Mouse (Mus musculus) ES-E14 (cell line): ENCODE data around the gene Rbpj.

ENCODE experiments used
- HCFC1 ChIP-seq: IDR thresholded peaks from 2 replicates; pipeline ENCODE4 v1.6.1; 2012; ENCODE audit warnings: low read length, inconsistent platforms, borderline replicate concordance; ENCODE audit not compliant: insufficient read depth
- MAFK ChIP-seq: IDR thresholded peaks from 2 replicates; pipeline ENCODE4 v1.6.1; 2014; ENCODE audit warnings: mild to moderate bottlenecking, low read depth, low read length, inconsistent platforms; ENCODE audit not compliant: insufficient read depth
- ZC3H11A ChIP-seq: IDR thresholded peaks from 2 replicates; pipeline ENCODE4 v1.6.1; 2012; ENCODE audit warnings: low read depth, mild to moderate bottlenecking, inconsistent platforms, low read length, borderline replicate concordance
- ZNF384 ChIP-seq: IDR thresholded peaks from 2 replicates; pipeline ENCODE4 v1.6.1; 2012; ENCODE audit warnings: low read depth, low read length, inconsistent platforms

GRCm38 (mm10) chr5:53439655-53440054 is 26.3 kb upstream of the Rbpj start:
- no peak for TF ChIP-seq MAFK
- no peak for TF ChIP-seq HCFC1
- no peak for TF ChIP-seq ZC3H11A
- TF ChIP-seq ZNF384, result no peak
